In the genomic region with DNA sequence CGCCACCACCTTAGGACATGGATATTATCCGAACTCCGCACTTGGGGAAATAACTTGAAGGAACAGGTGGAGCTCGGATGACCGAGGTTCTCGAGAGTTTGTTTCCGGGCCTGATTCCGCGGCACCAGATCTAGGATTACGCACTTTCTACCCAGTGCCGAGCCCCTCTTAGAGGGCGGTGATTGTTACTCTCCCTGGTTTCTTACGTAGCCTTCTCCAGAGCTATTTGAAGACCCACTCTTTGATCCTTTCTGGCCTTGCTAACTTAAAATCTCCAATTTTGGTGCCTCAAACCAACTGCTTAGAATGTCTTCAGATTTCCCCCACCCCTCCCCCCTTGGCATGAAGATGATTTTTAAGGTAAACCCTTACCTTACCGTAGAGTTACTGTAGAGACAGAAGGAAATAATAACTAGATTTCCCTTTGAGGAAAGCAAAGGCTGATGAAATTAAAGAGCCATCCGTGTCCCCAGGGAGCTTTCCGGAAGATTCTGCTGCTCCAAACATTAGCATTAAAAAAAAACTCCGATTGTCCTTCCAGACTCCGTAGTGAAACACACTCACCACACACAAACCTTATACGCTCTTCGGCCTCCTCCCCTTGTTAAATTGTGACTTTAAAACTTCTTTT, we compare ENCODE assay signal across 8 mouse cellular contexts. TPM values are rescaled to one million over a fixed set of nuclear protein-coding genes. Genes with fewer than 3 reads are reported as not detected.
A peak's percentile ranks its signal among the peaks of the same experiment; 100 is the strongest.
DNase-seq lines count a peak whose midpoint lies in the region; ATAC-seq and TF ChIP-seq lines count a peak whose summit lies in the region.

No protein-coding gene starts in this region.

- peak overlapping the region; percentile 33; the same call in 1 of the 2 replicates for H3K9ac ChIP-seq in forebrain, embryonic 15.5 days (replicated peaks)
- H3K9ac ChIP-seq in liver, embryonic 14.5 days (replicated peaks) = peak overlapping the region; percentile 98

- peak overlapping the region; percentile 81 for H3K4me3 ChIP-seq in E14TG2a.4 (replicated peaks; ENCODE audit: low read length)
- H3K4me3 ChIP-seq in forebrain, embryonic 15.5 days = peak overlapping the region; percentile 50
- peak overlapping the region; percentile 84 to 85 for H3K4me3 ChIP-seq in liver, embryonic 14.5 days (ENCODE audit: insufficient read depth in 1 of 2, low read depth in 2 of 2, low read length in 2 of 2)

- TF ChIP-seq EP300 in liver, embryonic 14.5 days (IDR thresholded peaks at IDR 0.05; ENCODE audit: low read depth) = no peak

- WGBS in forebrain, embryonic 15.5 days = 2% methylated on average over 20 of the region's 20 CpGs
- 4% methylated on average over 20 of the region's 20 CpGs for WGBS in liver, embryonic 14.5 days (ENCODE audit: insufficient replicate concordance)

- H3K27me3 ChIP-seq in E14TG2a.4 (ENCODE audit: insufficient read depth, low read length) = peaks cover 42% of the 10 kb centered on the region
- H3K27me3 ChIP-seq in forebrain, embryonic 15.5 days = peaks cover 71% of the 10 kb centered on the region
- H3K27me3 ChIP-seq in liver, embryonic 14.5 days (ENCODE audit: control insufficient read depth, insufficient read depth, low read length) = no peaks in the 10 kb centered on the region

- H3K27ac ChIP-seq in forebrain, embryonic 15.5 days (replicated peaks) = no peak overlapping the region
- peak overlapping the region; percentile 98 for H3K27ac ChIP-seq in liver, embryonic 14.5 days

- DNase-seq in frontal cortex, postnatal 14 days (ENCODE audit: low spot score in 2 of 2) = no peak
- no peak for DNase-seq in liver, embryonic 14.5 days (ENCODE audit: low read depth in 3 of 3, low spot score in 3 of 3)
- DNase-seq in layer of hippocampus, postnatal 10 days (ENCODE audit: low spot score in 2 of 2) = no peak
- DNase-seq in testis, postnatal 14 days (ENCODE audit: low spot score) = no peak

- 0 out of 2 replicates have a peak, but pooled peaks have one; percentile 8 for ATAC-seq in frontal cortex, adult (ENCODE audit: low TSS enrichment)
- ATAC-seq in forebrain, embryonic 15.5 days (replicated peaks) = 0 out of 2 replicates have a peak, but pooled peaks have one; percentile 32
- ATAC-seq in liver, embryonic 14.5 days (ENCODE audit: insufficient read depth) = peak; percentile 55
- no peak for ATAC-seq in megakaryocyte-erythroid progenitor cell, adult 5-6 weeks (replicated peaks; ENCODE audit: low FRiP score, low TSS enrichment, poor library complexity, severe bottlenecking)

- H3K9me3 ChIP-seq in E14TG2a.4 (ENCODE audit: low read length) = no peaks in the 10 kb centered on the region
- no peaks in the 10 kb centered on the region for H3K9me3 ChIP-seq in forebrain, embryonic 15.5 days
- H3K9me3 ChIP-seq in liver, embryonic 14.5 days (ENCODE audit: control insufficient read depth, low read length) = no peaks in the 10 kb centered on the region

- TF ChIP-seq CTCF in E14TG2a.4 (conservative IDR thresholded peaks at IDR 0.05; ENCODE audit: low read length) = no peak
- TF ChIP-seq CTCF in liver, embryonic 14.5 days (IDR thresholded peaks at IDR 0.05; ENCODE audit: low read depth) = no peak

- H3K4me1 ChIP-seq in E14TG2a.4 (replicated peaks; ENCODE audit: low read depth, low read length) = peaks cover 66% of the 10 kb centered on the region
- peaks cover 15% of the 10 kb centered on the region for H3K4me1 ChIP-seq in forebrain, embryonic 15.5 days
- peaks cover 36 to 41% of the 10 kb centered on the region in 2 experiments for H3K4me1 ChIP-seq in liver, embryonic 14.5 days (replicated peaks; ENCODE audit: control insufficient read depth in 2 of 2, insufficient read depth in 2 of 2, low read length in 1 of 2)

- peak overlapping the region; percentile 65 for H3K4me2 ChIP-seq in forebrain, embryonic 15.5 days (replicated peaks)
- H3K4me2 ChIP-seq in liver, embryonic 14.5 days (ENCODE audit: low read depth) = peak overlapping the region; percentile 99

- H3K36me3 ChIP-seq in E14TG2a.4 (ENCODE audit: insufficient read depth, low read length) = peaks cover 2% of the 10 kb centered on the region; the same call in 1 of the 2 replicates
- H3K36me3 ChIP-seq in forebrain, embryonic 15.5 days = no peaks in the 10 kb centered on the region
- H3K36me3 ChIP-seq in liver, embryonic 14.5 days (replicated peaks; ENCODE audit: control insufficient read depth, insufficient read depth, low read depth) = peaks cover 22% of the 10 kb centered on the region

RNA-seq across cellular contexts. Expression of gene Zc3hav1, which starts 0.4 kb away (rescaled TPM):
- 0.61 and 0.89 TPM in 2 replicates for polyA plus RNA-seq in forebrain, embryonic 15.5 days (2015; fragmentation: Nextera tagmentation; extraction: Ambion mirVana)
- polyA plus RNA-seq in liver, embryonic 14.5 days (2012; rRNA removed) = 16.5 and 23.0 TPM in 2 replicates
- polyA plus RNA-seq in liver, embryonic 14.5 days (2014; fragmentation: Nextera tagmentation; extraction: Ambion mirVana) = 17.0 and 18.6 TPM in 2 replicates
- total RNA-seq in layer of hippocampus, postnatal 10 days (2021) = 1 to 10 TPM; 3.0 to 3.1 TPM
- 53.4 and 71.4 TPM in 2 replicates for total RNA-seq in megakaryocyte-erythroid progenitor cell, adult 5-6 weeks (2014; fragmentation: Nextera tagmentation)
- total RNA-seq in megakaryocyte-erythroid progenitor cell, adult 5-6 weeks (2017) = 60.1 and 64.0 TPM in 2 replicates

RNA-seq across cellular contexts. Expression of gene Ttc26, which starts 26.4 kb away (rescaled TPM):
- 7.7 and 8.9 TPM in 2 replicates for polyA plus RNA-seq in forebrain, embryonic 15.5 days (2015; fragmentation: Nextera tagmentation; extraction: Ambion mirVana)
- 0.18 and 0.26 TPM in 2 replicates for polyA plus RNA-seq in liver, embryonic 14.5 days (2012; rRNA removed)
- polyA plus RNA-seq in liver, embryonic 14.5 days (2014; fragmentation: Nextera tagmentation; extraction: Ambion mirVana) = 0.24 and 0.41 TPM in 2 replicates
- total RNA-seq in layer of hippocampus, postnatal 10 days (2021) = 10 to 100 TPM in 1 of 2 experiments, 1 to 10 TPM in 1; 9.8 to 10.1 TPM
- total RNA-seq in megakaryocyte-erythroid progenitor cell, adult 5-6 weeks (2014; fragmentation: Nextera tagmentation) = 0.74 and 1.4 TPM in 2 replicates
- 1.2 and 1.5 TPM in 2 replicates for total RNA-seq in megakaryocyte-erythroid progenitor cell, adult 5-6 weeks (2017)

RNA-seq across cellular contexts. Expression of gene Zc3hav1l, which starts 55.8 kb away (rescaled TPM):
- 6.6 and 6.8 TPM in 2 replicates for polyA plus RNA-seq in forebrain, embryonic 15.5 days (2015; fragmentation: Nextera tagmentation; extraction: Ambion mirVana)
- polyA plus RNA-seq in liver, embryonic 14.5 days (2012; rRNA removed) = 3.9 and 4.7 TPM in 2 replicates
- polyA plus RNA-seq in liver, embryonic 14.5 days (2014; fragmentation: Nextera tagmentation; extraction: Ambion mirVana) = 1.4 and 1.8 TPM in 2 replicates
- 1 to 10 TPM; 3.6 to 4.1 TPM for total RNA-seq in layer of hippocampus, postnatal 10 days (2021)
- 6.9 and 7.3 TPM in 2 replicates for total RNA-seq in megakaryocyte-erythroid progenitor cell, adult 5-6 weeks (2014; fragmentation: Nextera tagmentation)
- total RNA-seq in megakaryocyte-erythroid progenitor cell, adult 5-6 weeks (2017) = 2.9 and 4.3 TPM in 2 replicates

Comparison
In these comparisons a context has a peak if more than half of its experiments do, and no peak if none do; other contexts are left out.
1. RNA of gene Zc3hav1, which starts 0.4 kb away (total RNA-seq): 53.4 to 71.4 TPM in megakaryocyte-erythroid progenitor cell, adult 5-6 weeks; 3.0 to 3.1 TPM in layer of hippocampus, postnatal 10 days; every median in the first group is over 10 times any median in the second.
2. RNA of gene Ttc26, which starts 26.4 kb away (total RNA-seq): 9.8 to 10.1 TPM in layer of hippocampus, postnatal 10 days; 0.74 to 1.5 TPM in megakaryocyte-erythroid progenitor cell, adult 5-6 weeks; every median in the first group is over 4 times any median in the second.
3. Peak in every context shown above with its lines, with median percentiles within 50 percentile points of each other: H3K4me3 ChIP-seq.